Mouse (Mus musculus): ENCODE measurements around the gene Fuom.
A peak's percentile ranks its signal among the peaks of the same experiment; 100 is the strongest.

The Fuom gene

DNA sequence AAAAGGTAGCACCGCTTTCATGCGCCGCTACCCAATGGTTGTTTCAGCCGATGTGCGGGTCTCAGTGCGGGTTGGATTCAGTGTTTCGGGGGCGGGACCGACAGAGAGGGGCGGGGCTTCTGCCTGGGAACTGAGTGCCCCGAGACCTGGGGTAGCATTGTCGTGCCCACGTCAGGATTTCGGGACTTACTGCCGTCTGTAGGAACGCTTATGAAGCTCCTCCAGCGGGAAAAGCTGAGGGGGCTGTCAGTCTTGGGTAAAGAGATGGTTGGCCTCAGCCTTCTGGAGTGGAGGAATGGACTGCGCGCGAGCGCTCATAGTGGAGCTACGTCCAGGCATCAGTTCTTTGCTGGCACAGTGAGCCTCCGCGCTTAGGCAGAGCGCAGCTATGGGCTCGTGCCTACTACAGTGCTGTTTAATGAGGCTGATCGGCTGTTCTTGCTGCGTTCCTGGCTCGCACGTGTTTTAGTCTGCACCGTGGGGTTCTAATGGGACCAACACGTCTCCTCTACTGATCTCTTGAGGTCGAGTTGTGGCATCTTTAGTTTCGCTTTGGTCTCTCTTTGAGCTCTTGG is 53.0 kb downstream of the Fuom start:
- DNase-seq, result peak; percentile 48

DNA sequence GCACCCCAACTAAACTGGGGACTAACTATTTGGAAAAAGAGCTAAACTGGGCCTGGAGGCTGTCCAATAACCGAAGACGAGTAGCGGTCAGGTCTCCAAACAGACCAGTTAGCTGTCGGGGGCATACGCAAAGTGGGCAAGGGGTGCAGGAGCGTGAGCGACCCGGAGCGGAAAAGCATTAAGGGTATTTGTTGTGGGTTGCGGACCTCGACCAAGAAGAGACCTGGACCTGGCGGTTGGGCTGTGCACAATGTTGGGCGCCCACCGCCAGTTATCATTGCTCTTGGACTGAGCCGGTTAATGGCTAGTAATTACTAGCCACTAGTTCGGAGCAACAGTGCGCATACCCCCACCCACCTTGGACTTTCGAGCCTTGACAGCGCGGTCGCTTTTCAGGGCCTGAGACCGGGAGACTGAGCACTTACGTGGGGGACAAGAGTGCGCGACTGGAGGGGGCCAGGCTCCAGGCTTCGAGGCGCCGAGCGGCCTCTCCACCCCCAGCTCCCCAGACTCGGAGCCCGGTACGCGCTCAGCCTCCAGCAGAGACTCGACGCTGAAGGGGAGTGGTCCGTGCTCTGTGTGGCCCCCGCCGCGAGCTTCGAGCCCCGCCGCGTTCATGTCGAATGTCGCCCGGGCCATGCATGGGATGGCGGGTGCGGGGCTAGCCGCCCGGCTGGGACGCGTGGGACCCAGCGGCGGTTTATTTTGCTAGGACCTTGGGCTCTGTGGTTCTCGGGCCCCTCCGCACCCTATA is 53.7 kb downstream of the Fuom start, which contains the start of gene Msx3:
Gene Msx3, minus strand, starts transcription at position 729 of the 754 bp plus-strand sequence.
- no peak for DNase-seq

DNA sequence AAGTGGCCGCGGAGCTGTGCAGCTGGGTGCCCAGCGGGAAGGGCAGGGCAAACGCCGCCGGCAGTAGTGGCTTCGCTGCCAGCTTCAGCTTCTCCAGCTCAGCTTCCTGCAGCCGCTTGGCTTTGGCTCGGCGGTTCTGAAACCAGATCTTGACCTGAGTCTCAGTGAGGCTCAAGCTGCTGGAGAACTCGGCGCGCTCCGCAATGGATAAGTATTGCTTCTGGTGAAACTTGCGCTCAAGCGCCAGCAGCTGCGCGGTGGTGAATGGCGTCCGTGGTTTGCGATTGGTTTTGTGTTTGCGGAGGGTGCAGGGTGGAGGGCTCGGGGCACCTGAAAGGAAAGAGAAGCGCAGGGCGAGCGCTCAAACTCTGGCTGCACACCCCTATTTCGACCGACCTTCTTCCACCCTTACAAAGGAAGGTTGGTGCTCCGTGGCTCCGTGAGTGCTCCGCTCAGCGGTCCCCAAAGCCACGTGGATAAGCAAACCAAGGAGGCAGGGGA is 54.4 kb downstream of the Fuom start:
- peak; percentile 35 for DNase-seq

Data from kidney, postnatal 10 days (tissue).